Mouse (Mus musculus) lung, postnatal 0 days (tissue): Measurements from ENCODE around the gene Klhl12. TPM values are rescaled to one million over a fixed set of nuclear protein-coding genes. Genes with fewer than 3 reads are reported as not detected.

Experiments
- ATAC-seq: fragments of 200-750 bp; cut with Nextera tagmentation; 2 replicates; pipeline ENCODE4 v1.8.0; 2017; ENCODE audit warnings: moderate library complexity
- DNase-seq: peaks from one replicate; pipeline ENCODE4 v3.0.0-alpha.2; 2016; ENCODE audit warnings: low spot score
- H3K27ac ChIP-seq: fragments of 300-500 bp; sonication (generic); 2 replicates; pipeline ENCODE4 v1.5.1; 2014; ENCODE audit warnings: antibody characterized with exemption, mild to moderate bottlenecking, low read length, mixed read lengths
- H3K27me3 ChIP-seq: fragments of 300-500 bp; sonication (generic); replicated peaks from 2 replicates; pipeline ENCODE4 v1.6.1; 2014; ENCODE audit warnings: low read length, mixed read lengths; ENCODE audit not compliant: insufficient read depth
- H3K36me3 ChIP-seq: fragments of 300-500 bp; sonication (generic); 2 replicates; pipeline ENCODE4 v1.6.1; 2014; ENCODE audit warnings: low read length, mixed read lengths; ENCODE audit not compliant: insufficient read depth
- H3K4me1 ChIP-seq: fragments of 300-500 bp; sonication (generic); 2 replicates; pipeline ENCODE4 v1.6.1; 2014; ENCODE audit warnings: antibody characterized with exemption, low read depth, low read length, mixed read lengths; ENCODE audit not compliant: insufficient read depth
- H3K4me2 ChIP-seq: fragments of 300-500 bp; sonication (generic); replicated peaks from 2 replicates; pipeline ENCODE4 v1.6.1; 2014; ENCODE audit warnings: low read depth, mild to moderate bottlenecking, low read length, moderate library complexity, mixed read lengths
- H3K4me3 ChIP-seq: fragments of 300-500 bp; sonication (generic); 2 replicates; pipeline ENCODE4 v1.5.1; 2014; ENCODE audit warnings: low read depth, low read length
- H3K9ac ChIP-seq: fragments of 300-500 bp; sonication (generic); replicated peaks from 2 replicates; pipeline ENCODE4 v1.6.1; 2014; ENCODE audit warnings: low read depth, mild to moderate bottlenecking
- H3K9me3 ChIP-seq: fragments of 300-500 bp; sonication (generic); 2 replicates; pipeline ENCODE4 v1.6.1; 2016; ENCODE audit warnings: low read length, mixed read lengths
- CTCF ChIP-seq: IDR thresholded peaks from 2 replicates; pipeline ENCODE4 v1.5.1; 2016; ENCODE audit warnings: antibody characterized with exemption, mild to moderate bottlenecking
- EP300 ChIP-seq: IDR thresholded peaks from 2 replicates; pipeline ENCODE4 v1.6.1; 2016; ENCODE audit warnings: antibody characterized with exemption, mild to moderate bottlenecking, control low read depth
- WGBS: fragments of 180-500 bp; shearing (Covaris S2); extraction: QIAGEN DNeasy Blood & Tissue Kit; methylation state at CpG from one replicate; pipeline ENCODE4 v1.1.7; 2014; 5-methylcytosine and 5-hydroxymethylcytosine counted together
- polyA plus RNA-seq: library from polyadenylated mRNA; unstranded; fragments of >200 nt; fragmentation: Nextera tagmentation; extraction: Ambion mirVana; gene quantifications from 2 replicates; pipeline ENCODE4 v1.2.1, GENCODE M21; 2015

Gene Klhl12
- polyA plus RNA-seq = 11.3 and 12.8 TPM in 2 replicates

DNA sequence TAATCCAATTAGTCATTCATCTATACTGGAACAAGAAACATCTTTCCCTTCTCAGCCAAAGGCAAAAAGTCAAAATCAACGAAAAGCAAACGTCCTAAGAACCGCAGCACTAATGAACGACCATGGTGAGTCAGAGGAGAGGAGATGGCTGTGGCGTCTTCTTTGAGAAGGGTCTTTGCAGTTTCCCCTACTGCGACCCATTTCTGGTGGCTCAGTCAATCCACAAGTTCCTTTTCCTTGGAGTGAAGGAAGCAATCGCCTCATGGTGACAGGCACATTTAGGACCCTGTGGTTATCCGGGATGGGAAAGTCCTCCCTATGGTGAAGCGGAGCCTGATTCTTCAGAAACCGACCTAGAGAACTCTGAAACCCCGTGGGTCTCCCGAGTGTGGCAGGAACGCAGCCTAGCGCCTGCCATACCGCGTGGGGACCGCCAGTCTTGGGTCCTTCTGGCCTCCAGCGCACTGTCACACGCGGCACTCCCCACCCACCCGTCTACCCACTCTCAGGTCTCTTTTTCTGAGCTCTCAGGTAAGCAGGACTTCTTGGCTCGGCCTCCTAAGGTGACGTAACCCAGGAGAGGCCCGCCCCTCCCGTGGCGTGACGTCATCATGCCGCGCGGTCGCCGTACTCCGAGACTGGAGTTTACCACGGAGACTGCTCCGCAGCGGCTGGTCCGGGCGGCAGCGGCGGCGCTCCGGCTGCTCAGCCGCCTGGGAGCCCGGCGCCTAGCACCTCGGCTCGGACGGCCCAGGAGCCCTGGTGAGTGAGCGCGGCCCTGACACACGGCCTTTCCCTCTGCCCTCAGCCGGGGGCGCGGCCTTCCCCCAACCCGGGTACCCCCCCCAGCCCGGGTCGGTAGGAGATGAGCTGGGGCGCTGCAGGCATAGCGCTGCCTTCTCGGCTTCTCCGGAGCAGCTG is at the start of gene Klhl12:
Gene Klhl12 (plus strand): TSS at position 628 of the 921 bp plus-strand sequence.
- H3K4me3 ChIP-seq = peak within 1 kb of the TSS; percentile 88
- no peaks in the 10 kb centered on the region for H3K36me3 ChIP-seq
- TF ChIP-seq CTCF (peak; percentile 21; the same call in 1 of the 2 replicates), EP300 (no peak)

DNA sequence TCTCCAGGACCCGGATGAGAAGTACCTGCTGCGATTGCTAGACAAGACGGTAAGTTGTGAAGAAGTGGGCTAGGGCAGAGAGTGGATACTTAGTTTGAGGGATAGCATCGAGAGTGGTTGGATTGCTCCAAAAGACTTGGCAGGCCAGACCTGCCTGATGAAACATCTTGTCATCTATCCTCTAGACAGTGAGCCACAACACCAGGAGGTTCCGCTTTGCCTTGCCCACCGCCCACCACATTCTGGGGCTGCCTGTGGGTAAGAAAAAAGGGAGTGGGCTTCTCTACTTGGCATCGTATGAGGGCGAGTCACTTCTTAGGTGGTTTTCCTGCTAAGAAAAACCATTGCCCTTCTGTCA is 48.9 kb upstream of the Klhl12 start:
- Histone ChIP-seq H3K9me3 (no peaks in the 10 kb centered on the region), H3K27ac (peak overlapping the region; percentile 57; the same call in 1 of the 2 replicates), H3K4me2 (peak overlapping the region; percentile 92), H3K4me3 (peak overlapping the region; percentile 70), H3K9ac (peak overlapping the region; percentile 62), H3K36me3 (no peaks in the 10 kb centered on the region), H3K27me3 (no peaks in the 10 kb centered on the region), H3K4me1 (peaks cover 5% of the 10 kb centered on the region)
- ATAC-seq = peak; percentile 14
- DNase-seq = no peak
- WGBS = 19% methylated on average over 8 of the region's 8 CpGs
- TF ChIP-seq EP300 (no peak), CTCF (no peak)

More for the DNA sequence above, at the start of gene Klhl12:
- Histone ChIP-seq H3K9me3 (no peaks in the 10 kb centered on the region), H3K9ac (peak within 1 kb of the TSS; percentile 91), H3K4me1 (peaks cover 5% of the 10 kb centered on the region; the same call in 1 of the 2 replicates), H3K27ac (peak within 1 kb of the TSS; percentile 88), H3K27me3 (no peaks in the 10 kb centered on the region), H3K4me2 (peak within 1 kb of the TSS; percentile 88)
- under 1% methylated on average over 52 of the region's 61 CpGs for WGBS
- ATAC-seq (peak; percentile 96), DNase-seq (peak; percentile 90)

DNA sequence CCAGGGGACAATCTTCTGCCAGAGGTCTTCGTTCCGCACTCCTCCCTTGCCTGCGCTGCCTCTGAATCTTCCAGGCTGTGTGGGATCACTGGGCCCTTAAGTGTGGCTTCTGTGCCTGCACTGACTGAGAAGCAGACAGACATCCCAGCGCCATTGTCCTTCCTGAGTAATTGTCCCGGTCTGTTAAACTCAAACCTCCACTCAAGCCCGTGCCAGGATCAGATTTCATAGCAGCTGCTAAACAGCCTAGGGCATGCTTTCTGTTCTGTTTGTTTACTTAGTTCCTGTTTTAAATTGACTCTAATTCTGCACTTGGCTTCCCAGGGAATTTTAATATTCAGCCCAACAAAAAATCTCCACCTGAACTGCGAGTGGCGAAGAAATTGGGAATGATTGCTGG is 47.3 kb upstream of the Klhl12 start:
- H3K9ac ChIP-seq = no peak overlapping the region

DNA sequence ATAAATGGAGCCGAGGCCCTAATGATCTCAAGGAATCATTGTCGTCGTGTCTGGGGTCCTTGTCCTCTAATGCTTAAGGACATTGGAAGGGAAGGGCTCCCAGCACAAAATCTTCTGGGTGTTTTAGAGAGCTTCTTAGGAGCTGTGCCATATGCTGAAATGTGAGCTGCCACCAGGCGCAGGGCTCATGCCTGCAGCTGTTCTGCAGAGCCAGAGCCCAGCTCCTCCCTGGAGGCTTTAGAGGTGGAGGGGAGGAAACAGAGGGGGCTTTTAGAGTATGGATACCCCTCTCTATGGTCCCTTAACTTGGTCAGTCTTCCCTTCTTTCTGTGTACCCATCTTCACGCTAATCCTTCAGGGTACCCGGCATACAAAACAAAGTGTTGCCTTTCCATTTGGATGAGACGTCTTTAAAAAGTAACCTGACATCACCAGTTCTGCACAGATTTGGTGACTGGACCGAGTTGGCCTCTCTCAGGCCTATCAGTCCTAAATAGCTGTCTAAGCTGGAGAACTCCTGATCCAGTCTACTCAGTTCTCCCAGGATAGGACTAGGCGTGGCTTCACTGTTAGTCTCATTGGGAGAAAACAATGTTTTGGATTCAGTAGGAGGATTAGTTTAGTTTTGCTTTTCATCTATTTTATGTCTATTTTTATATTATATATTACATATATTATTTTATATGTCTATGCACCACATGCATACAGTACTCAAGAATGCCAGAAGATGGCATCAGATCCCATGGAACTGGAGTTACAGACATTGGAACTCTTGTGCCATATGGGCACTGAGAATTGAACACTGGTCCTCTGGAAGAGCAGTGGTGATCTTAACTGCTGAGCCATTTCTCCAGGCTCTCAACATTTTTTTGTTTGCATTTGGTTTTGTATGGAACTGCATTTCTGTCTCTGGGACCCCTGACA is 43.4 kb upstream of the Klhl12 start:
- no peak for ATAC-seq
- no peak overlapping the region for H3K9ac ChIP-seq
- no peaks in the 10 kb centered on the region for H3K9me3 ChIP-seq
- DNase-seq = no peak
- TF ChIP-seq CTCF (0 out of 2 replicates have a peak, but pooled peaks have one; percentile 2), EP300 (no peak)
- H3K4me2 ChIP-seq = no peak overlapping the region
- H3K27me3 ChIP-seq = no peaks in the 10 kb centered on the region
- H3K36me3 ChIP-seq = no peaks in the 10 kb centered on the region
- WGBS = 90% methylated on average over 9 of the region's 9 CpGs
- no peak overlapping the region for H3K27ac ChIP-seq
- H3K4me3 ChIP-seq = no peak overlapping the region
- peaks cover 7% of the 10 kb centered on the region; the same call in 1 of the 2 replicates for H3K4me1 ChIP-seq

More for the DNA sequence above, 47.3 kb upstream of the Klhl12 start:
- Histone ChIP-seq H3K4me2 (no peak overlapping the region), H3K4me1 (peaks cover 5% of the 10 kb centered on the region), H3K9me3 (no peaks in the 10 kb centered on the region), H3K27me3 (no peaks in the 10 kb centered on the region), H3K36me3 (no peaks in the 10 kb centered on the region), H3K4me3 (no peak overlapping the region), H3K27ac (no peak overlapping the region)
- TF ChIP-seq CTCF (no peak), EP300 (no peak)
- ATAC-seq = no peak
- DNase-seq = no peak
- WGBS = 82% methylated on average over 8 of the region's 8 CpGs

DNA sequence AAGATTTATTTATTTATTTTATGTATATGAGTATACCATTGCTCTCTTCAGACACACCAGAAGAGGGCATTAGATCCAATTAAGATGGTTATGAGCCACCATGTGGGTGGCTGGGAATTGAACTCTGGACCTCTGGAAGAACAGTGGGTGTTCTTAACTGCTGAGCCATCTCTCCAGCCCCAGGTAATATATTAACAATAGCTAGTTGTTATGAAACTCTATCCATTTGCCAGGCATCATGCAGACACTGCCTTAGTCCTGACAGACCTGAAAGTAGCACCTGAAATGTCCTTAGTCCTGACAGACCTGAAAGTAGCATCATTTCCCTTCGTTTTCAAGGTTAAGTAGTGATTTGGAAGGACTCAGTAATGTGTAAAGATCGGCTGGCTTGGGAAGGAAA is 41.3 kb upstream of the Klhl12 start:
- TF ChIP-seq EP300 (no peak), CTCF (no peak)
- DNase-seq (no peak), ATAC-seq (no peak)
- Histone ChIP-seq H3K9ac (no peak overlapping the region), H3K4me3 (no peak overlapping the region), H3K36me3 (no peaks in the 10 kb centered on the region), H3K27ac (peak overlapping the region; percentile 97), H3K27me3 (no peaks in the 10 kb centered on the region), H3K9me3 (no peaks in the 10 kb centered on the region), H3K4me1 (peaks cover 11% of the 10 kb centered on the region; the same call in 1 of the 2 replicates), H3K4me2 (no peak overlapping the region)
- WGBS = 42% methylated on average over 2 of the region's 2 CpGs
